Mouse (Mus musculus): Measurements from ENCODE around the gene Gm136.
"Not testable (repeated sequence)": the region's sequence is repeated elsewhere in the genome, so short reads cannot be mapped to it uniquely, and the experiment has no call there.

Gene Gm136

DNA sequence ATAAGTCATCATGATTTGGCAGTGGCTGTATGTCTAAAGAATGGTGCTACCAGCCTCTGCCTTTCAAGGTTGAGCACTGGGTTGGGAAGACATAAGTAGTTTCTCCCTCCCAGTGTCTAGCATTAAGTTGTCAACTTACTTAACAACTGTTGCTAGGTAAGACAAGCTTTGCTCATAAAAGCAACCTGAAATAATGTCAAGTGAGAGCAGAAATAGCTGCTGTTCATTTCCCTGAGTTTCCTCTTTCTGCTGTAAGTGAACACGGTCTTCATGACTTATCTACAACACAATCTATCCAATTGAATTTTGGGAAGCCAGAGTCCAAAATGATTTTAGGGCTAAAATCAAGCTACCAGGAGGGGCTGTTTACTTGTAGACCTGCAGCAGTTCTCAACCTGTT, at the start of gene Gm136:
TSS of gene Gm136 (minus strand) at position 101 of the 400 bp plus-strand sequence.
- no peak for DNase-seq

DNA sequence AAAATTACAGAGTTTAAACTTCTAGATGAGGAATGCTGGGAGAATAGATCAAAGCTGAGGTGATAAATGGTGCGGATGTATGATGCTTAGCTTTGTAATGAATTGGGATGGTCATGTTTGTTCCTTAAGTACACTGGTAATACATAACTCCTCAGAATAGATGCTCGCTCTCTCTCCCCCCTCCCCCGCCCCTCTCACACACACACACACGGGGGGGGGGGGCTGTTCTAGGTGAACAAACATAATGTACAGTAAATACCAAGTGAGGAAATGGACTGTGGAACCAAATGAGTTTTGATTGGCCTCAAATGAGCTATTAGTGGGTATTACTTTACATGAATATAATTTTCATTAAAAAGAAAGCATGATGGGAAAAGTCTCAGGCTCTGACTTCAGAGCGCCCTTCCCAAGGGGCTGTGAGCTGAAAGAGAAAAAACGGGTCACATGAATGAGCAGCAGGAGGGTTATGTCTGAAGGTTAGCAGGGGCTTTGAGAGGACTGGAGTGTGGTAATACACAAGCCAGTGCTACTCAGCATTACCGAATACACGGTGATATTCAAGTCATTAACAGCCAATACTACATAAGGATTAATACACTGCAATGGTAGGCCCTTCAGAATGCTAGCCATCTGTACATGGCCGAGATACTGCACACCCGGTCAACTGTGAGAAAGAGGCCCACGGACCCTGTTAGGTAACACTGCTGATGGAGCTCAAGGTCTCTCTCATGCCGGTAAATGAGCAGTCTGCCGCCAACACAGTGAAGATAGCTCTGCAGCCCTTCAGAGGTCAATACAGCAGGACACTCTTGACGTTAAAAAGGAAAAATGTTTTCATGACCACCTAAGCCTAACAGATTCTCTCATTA, 45.3 kb upstream of the Gm136 start:
- DNase-seq: no peak

DNA sequence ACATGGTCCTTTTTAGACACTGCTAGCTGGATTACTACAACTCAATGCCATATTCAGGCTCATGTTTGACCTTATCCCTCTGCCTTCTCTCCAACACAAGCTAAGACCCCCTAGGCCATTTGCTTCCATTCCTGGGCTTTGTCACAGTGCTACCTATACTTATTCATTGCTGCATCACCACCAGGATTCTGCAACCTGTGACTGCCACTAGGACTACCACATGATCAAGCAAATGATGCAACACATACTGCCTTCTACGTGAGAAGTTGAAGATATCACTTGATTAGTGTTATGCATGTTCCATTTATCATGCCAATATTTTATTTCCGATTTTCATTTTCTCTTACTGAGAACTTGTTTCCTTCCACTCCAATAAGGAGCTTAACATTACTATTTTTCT, 41.9 kb upstream of the Gm136 start:
- DNase-seq: no peak

DNA sequence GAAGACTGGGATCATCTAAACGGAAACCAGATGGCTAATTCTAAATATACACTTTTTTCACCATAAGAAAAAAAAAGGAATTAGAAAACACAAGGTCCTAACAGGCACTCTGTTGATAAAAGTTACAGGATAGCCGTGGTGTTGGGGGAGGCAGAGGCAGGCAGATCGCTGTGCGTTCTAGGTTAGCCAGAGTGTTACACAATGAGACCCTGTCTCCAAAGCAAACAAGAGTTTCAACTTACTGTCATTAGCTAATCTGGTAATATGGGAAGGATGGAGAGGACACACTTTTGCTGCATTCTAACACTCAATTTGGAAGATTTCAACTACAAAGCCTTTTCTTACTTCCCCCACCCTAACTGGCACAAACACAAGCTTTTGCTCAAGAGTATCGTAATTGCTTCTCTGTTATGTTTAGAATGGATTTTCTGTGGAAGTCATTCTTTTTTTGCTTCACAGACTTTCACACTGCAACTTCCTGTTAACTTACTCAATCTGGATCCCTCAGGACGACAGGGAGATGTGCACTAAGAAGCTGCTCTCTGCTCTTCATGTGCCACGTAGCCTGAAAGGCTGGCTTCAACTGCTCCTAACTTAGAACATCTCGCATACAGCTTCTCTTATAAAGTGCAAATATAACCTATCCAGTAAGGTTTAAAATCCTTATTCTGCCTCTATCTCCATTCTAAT, 41.4 kb upstream of the Gm136 start:
- DNase-seq: no peak

DNA sequence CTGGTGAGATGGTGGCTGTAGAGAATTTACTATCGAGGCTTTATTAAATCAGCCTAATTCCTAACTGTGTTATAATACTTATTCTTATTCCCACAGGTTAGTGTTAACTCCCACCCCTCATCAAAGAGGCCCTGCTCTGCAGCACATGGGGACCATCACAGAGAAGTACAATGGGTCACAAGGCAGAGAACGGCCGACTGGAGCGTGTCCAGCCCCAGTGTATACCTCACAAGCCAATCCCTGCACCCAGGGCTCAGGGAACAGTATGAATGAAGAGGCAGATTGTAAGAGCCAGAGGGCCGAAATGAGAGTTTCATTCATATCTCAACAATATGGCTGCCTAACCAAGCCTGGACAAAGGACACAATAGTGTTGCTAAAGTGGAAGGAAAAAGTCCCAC, 40.2 kb upstream of the Gm136 start:
- DNase-seq: no peak

DNA sequence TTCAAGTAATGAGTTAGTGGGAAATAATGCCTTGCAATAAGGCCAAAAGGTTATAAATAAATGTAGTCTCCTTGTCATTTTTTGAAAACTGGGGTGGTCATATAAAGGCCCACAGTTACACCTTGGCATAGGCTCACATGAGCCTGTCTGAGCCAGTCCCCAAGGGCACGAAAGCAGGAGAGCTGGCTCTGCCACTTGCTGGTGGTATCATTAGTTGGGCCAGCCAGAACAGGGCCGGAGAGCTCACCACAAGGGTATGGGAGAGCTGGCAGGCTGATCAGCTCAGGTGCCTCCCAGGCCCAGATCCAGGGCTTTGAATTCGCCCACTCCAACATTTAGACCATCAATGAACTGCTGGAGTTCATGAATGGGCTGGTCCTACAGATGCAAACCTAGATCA, 30.4 kb upstream of the Gm136 start:
- no peak for DNase-seq

DNA sequence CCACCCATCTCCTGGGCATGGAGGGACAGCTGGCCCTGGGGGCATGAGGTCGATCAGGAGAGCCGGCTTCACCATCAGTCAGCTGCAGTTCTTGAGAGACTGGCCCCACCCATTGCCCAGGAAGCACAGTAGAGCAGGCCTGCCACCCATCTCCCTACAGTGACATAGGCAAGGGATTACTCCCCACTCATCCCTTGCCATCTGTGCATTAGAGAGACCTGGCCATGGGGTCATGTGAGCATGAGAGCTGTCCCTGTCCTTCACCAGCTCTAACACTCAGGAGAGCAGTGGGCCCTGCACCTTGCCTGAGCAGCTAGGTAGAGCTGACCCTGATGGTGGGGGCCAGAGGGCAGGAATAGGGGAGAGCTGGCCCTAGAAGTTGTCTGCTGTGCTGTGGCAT, 29.6 kb upstream of the Gm136 start:
- DNase-seq: no peak

DNA sequence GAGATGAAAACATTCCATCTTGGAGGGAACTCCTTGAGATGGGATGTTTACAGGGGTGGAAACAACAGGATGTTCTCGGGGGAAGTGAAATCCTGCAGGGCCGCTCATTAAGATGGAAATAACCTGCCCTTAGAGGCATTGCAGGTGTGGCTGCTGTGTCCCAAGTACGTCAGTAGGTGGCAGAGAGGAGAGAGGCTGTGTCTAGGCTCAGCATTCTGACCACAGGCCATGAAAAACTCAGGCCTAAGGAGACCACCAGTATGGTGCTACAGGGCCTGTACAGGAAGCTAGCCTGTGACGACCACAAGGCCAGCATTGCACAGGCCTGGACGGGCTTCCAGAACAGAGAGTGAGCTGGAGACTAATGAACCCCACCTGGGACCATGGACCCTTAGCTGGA, 28.8 kb upstream of the Gm136 start:
- peak in 1 of 2 experiments; percentile 27 for DNase-seq

DNA sequence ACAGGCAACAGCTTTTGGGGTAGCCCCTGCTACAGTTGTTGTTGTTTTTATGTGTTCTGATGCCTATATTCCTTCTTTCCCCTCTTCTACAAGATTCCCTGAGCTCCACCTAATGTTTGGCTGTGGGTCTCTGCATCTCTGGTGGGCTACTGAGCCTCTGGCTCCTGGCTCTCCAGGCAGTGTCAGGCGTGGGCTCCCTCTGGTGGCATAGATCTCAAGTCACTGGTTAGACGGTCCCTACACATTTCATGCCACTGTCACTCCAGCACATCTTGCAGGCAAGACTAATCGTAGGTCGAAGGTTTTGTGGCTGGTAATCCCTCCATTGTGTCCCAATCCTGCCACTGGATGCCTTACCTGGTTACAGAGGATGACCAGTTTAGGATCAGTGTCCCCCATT, 26.7 kb upstream of the Gm136 start:
- peak; percentile 19 to 24 for DNase-seq

DNA sequence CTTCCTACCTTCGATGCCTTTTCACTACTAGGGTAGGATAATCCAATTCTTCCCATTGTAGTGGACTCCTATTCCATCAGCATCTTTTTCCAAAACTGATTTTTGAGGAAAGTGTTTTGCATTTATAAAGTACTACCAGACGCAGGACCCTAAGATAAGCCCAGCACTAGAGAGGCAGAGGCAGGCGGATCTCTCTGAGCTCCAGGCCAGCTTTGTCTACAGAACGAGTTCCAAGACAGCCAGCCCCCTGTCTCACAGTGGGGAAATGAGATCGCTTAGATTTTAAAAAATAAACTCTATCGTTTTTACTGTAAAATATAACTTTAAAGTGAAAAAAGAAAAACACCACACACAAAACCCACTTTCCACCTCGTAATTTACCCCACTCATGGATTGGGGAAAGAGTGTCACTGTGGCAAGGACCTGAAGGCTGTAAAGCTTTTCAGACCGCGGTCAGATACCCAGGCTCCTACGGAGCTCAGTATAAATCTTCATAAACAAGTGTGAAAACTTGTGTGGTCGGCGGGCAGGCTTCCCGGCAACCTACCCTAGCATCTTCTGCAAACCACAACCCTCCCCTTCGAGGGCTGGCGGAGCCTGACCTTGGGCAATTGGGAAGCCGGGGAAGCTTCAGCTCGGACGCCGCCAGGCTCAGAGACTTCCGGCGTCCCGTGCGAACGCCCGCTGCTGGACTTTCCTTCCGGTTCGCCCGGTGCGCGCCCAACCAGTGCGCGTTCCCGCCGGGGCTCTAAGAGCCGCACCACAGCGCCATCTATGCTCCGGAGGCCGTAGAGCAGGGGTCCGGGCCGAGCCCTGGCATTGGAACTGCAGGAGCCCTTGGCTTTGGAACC, 21.8 kb upstream of the Gm136 start, which contains the start of gene Smim8:
TSS of gene Smim8 (minus strand) at position 747 of the 851 bp plus-strand sequence.
- DNase-seq: peak; percentile 87 to 89

DNA sequence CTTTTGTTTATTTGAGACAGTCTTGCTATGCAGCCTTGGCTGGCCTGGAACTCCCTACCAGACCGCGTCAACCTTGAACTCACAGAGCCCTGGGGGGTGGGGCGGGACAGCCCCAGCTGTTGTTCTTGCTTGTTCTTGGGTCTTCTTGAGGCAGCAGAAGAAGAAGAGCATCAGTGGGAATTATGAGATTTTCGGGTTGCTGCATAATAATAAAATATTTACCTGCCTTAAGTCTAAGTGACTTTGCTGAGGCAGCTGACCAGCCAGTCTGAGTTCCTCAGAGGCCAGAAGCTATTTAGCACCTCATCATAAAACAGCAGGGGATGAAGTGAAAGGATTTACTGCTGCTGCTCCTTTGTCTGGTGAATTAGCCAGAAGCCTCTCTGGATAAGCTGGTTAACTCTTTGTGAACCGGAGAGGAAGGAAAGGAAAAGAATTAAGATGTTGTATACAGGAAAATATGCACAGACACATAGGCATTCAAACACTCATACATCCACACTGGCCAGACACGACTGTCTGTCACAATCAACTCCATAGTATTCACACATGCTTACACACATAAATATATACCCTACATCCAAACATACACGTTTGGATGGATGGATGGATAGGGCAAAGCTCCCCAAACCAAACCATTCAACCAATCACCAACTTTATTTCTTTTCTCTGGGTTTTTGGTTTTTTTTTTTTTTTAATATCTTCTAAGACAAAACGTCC, 15.7 kb upstream of the Gm136 start:
- DNase-seq: no peak

DNA sequence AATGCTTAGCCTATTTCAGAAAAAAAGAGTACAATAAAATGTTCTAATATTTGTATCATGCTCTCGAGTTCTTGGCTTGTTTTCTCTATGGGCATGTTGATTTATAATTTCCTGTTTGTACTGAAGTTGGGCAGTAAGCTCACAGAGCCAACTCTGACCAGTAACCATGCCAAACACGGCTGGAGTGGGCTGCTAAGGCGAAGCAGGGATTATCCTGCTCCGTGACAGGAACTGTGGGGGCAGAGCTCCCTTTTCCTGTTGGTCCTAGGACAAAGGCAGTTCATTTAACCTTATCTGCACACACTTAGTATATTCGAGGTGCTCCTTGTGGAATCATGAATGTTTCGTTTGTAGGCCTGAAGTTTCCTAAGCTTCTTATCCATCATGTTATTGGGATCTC, 6.8 kb downstream of the Gm136 start:
- DNase-seq: no peak

DNA sequence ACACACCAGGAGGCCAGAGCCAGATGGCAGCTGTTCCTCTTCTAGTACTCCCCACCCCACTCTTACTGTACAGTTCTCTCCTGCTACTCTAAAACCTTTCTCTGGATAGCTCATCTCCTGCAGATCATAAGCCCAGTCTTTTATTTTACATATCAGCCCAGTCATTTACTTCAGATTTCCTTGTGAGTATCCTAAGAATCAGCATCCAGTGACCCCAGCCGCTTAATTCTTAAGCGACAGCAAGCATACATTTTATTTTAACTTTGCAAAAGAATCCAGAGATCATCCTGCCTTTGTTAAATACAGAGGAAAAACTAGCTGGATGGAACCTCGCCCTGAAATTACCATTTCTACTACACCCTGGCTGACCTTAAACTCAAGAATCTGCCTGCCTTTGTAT, 21.6 kb downstream of the Gm136 start:
- DNase-seq: no peak

DNA sequence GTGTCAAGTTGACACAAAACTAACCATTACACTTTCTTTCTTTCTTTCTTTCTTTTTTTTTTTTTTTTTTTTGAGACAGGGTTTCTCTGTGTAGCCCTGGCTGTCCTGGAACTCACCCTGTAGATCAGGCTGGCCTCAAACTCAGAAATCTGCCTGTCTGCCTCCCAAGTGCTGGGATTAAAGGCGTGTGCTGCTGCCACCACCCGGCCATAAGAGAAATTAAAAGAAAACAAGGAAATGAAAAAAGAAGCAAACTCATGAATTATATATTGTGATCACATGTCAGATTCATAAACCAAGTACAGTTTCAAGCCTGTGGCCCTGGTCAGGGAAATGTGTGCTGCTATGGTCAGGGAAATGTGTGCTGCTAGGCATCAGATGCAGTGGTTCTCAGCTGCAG, 22.6 kb downstream of the Gm136 start:
- not testable (repeated sequence) for DNase-seq

DNA sequence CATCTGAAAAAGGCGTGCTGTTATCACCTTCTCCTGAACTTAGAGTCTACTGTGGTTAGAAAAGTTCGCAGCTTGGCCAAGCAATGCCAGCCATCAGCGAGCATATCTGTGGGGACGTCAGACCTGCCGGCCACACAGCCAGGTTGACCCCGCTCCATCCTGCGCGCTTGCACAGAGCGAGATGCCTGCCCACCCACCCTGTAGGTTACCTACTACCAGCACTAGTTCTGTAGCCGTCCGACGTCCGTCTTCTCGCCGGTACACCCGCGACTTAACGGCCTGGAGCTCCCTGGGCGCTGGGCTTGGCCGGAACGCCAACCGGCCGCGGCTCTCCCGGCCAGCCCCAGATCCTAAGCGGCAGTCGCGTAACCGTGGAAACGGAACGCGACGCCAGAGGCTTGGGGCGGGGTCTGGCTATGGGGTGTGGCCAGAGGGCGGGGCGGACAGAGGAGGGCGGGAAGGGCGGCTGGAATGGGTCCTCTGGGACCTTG, 26.2 kb downstream of the Gm136 start, which contains the start of gene Cfap206:
TSS of gene Cfap206 (minus strand) at position 356 of the 491 bp plus-strand sequence.
- DNase-seq: peak; percentile 21 to 30

DNA sequence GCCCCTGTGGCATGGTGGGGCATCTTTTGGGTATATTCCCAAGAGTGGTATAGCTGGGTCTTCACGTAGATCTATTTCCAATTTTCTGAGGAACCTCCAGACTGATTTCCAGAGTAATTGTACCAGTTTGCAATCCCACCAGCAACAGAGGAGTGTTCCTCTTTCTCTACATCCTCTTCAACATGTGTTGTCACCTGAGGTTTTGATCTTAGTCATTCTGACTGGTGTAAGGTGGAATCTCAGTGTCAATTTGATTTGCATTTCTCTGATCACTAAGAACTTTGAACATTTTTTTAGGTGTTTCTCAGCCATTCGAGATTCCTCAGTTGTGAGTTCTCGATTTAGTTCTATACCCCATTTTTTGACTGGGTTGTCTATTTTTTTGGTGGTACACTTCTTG, 30.4 kb downstream of the Gm136 start:
- DNase-seq: not testable (repeated sequence)

DNA sequence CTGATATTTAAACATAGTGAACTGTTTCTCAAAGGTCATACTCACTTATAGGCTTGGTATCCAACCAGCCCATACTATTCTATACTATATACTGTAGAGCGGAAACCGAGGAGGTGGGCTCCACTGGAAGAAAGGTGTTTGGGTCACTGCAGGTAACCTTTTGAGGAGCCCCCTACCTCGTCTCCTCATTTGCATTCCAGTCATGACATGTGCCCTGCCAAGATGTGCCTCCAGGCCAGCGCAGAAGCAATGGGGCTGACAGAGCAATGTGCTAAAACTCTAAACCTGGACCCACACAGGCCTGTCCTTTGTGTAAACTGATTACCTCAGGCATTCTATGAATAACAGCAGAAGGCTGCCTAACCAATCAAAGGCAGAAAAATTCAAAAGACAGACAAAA, 31.8 kb downstream of the Gm136 start:
- no peak for DNase-seq

DNA sequence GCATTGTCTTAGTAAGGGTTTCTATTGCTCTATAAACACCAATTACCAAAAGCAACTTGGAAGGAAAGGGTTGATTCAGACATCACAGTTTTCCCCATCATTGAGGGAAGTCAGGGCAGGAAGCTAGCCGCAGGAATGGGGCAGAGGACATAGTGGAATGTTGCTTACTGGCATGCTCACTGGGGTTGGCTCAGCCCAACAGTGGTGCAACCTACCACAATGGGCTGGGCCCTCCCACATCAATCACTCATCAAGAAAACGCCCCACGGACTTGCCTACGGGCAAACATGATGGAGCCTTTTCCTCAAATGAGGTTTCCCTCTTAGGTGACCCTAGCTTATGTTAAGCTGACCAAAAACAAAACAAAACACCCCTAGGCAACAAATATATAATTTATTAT, 32.9 kb downstream of the Gm136 start:
- DNase-seq: no peak

DNA sequence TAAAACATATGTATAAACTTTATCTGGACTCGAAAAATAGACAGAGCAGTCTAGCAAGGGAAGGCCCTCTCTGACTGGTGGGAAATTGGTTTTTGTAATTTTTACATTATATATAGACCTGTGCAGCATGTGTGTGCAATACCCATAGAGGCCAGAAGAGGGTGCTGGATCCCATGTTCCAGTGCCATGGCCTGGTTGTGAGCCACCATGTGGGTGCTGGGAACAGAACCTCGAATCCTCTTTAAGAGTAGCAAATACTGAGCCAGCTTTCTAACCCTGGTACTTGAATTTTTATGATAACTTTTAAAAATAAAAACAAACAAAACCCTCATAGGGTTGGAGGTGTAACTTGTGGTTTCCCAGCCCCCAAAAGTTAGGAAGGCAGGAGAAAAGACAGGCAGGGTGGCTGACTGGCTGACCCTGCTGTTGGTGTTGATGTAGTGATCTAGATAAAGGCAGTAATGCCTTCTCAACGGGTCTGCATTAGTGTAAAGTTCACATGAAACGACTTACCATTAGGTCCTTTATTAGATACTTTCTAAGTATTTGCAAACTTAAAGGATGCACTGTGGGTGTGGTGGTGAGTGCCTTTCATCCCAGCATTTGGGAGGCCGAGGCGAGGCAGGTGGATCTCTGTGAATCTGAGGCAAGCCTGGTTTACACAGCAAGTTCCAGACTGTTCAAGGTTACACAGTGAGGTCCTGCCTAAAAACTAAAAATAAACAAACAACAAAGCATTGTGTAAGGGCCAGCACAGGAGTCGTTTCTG, 35.8 kb downstream of the Gm136 start:
- DNase-seq: no peak

DNA sequence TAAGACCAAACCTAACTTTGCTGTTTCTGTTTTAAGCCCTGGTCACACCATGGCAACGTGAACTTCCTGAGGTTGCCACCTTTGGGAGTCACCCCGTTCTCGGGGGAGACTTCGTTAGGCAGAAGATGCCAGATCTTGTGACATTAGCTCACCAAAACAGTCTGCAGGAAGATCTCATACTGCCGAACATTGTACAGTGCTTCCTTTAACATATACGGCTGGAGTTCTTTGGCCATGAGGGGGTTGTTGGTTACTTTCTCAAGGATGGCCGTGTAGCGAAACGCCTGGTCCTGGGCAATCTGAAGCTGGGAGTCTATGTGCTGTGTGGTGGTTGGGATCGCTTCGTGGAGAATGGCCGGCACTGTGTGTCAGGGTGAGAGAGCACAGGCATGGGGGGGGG, 36.6 kb downstream of the Gm136 start:
- no peak for DNase-seq

DNA sequence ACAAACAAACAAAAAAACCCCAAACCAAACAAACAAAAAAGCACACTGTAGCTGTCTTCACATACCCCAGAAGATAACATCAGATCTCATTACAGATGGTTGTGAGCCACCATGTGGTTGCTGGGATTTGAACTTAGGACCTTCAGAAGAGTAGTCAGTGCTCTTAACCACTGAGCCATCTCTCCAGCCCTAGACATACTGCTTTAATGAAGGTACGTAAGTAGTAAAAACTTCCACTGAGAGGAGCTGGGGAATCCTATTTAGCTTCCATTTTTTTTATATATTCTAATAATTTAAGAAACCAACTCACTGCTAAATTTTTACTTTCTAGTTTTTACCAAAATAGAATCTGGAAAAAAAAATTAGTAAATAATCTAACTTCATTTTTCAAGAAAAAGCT, 41.0 kb downstream of the Gm136 start:
- no peak for DNase-seq

DNA sequence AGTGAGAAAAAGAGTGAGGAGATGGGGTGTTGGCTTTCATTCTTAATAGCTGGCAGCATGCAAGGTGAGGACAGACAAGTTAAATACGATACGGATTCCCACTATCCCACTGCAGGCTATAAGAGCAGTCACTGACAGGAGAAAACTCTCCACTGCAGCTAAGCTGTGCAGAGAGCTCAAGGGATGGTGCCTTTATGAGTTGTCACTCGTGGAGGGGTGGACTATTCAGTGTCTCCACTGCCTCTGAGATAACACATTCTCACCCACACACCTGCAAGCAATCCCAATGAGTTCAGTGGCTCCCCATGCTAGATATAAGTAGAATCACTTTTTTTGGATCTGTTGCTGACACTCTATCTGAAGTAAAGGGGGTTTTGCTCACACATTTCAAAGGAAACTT, 47.9 kb downstream of the Gm136 start:
- no peak for DNase-seq
